Mouse (Mus musculus): ENCODE results near the gene Npr2. TPM values are rescaled to one million over a fixed set of nuclear protein-coding genes. Genes with fewer than 3 reads are reported as not detected.
A peak's percentile ranks its signal among the peaks of the same experiment; 100 is the strongest.

Gene Npr2
- total and polyA plus RNA-seq, 3 experiments, result 35.9 to 57.0 (median 43.4) TPM

- peaks cover 8% of the 10 kb centered on the region; the same call in 1 of the 2 replicates for H3K4me1 ChIP-seq (ENCODE audit: control insufficient read depth, insufficient read depth, low read length)
- peak in 1 of 2 experiments; percentile 14 for DNase-seq
- peaks cover 5% of the 10 kb centered on the region; the same call in 1 of the 2 replicates for H3K79me2 ChIP-seq (replicated peaks; ENCODE audit: control insufficient read depth, insufficient read depth, low read length)
- no peaks in the 10 kb centered on the region for H3K36me3 ChIP-seq (ENCODE audit: control insufficient read depth, insufficient read depth, low read length)
- H3K27ac ChIP-seq, result no peak overlapping the region
- no peak overlapping the region for H3K9ac ChIP-seq (ENCODE audit: low read depth, low read length)
- intact Hi-C loops (cut with DNase I), result loop anchor here (10.0 kb wide), 1 partner anchor 228 kb away; no protein-coding TSS in a partner anchor
- WGBS, result 86% methylated on average over 6 of the region's 6 CpGs
- TF ChIP-seq EP300 (IDR thresholded peaks at IDR 0.05; ENCODE audit: insufficient read depth, low read depth, low read length) (no peak), CTCF (IDR thresholded peaks at IDR 0.05) (no peak), POLR2A (IDR thresholded peaks at IDR 0.05; ENCODE audit: insufficient read depth, low read depth, low read length) (no peak)
- H3K27me3 ChIP-seq (ENCODE audit: control insufficient read depth, insufficient read depth, low read length), result no peaks in the 10 kb centered on the region
- no peak overlapping the region for H3K4me3 ChIP-seq
Measured at GRCm38 (mm10) chr4:43636751-43637150, 5.0 kb downstream of the Npr2 start.

- no peaks in the 10 kb centered on the region for H3K36me3 ChIP-seq (ENCODE audit: control insufficient read depth, insufficient read depth, low read length)
- TF ChIP-seq EP300 (IDR thresholded peaks at IDR 0.05; ENCODE audit: insufficient read depth, low read depth, low read length) (no peak), CTCF (IDR thresholded peaks at IDR 0.05) (no peak), POLR2A (IDR thresholded peaks at IDR 0.05; ENCODE audit: insufficient read depth, low read depth, low read length) (no peak)
- H3K27ac ChIP-seq, result no peak overlapping the region
- intact Hi-C loops (cut with DNase I), result no loop called here
- WGBS, result 74% methylated on average over 9 of the region's 9 CpGs
- H3K4me3 ChIP-seq, result no peak overlapping the region
- no peaks in the 10 kb centered on the region; the same call in 1 of the 2 replicates for H3K79me2 ChIP-seq (replicated peaks; ENCODE audit: control insufficient read depth, insufficient read depth, low read length)
- no peaks in the 10 kb centered on the region for H3K27me3 ChIP-seq (ENCODE audit: control insufficient read depth, insufficient read depth, low read length)
- no peaks in the 10 kb centered on the region for H3K4me1 ChIP-seq (ENCODE audit: control insufficient read depth, insufficient read depth, low read length)
- H3K9ac ChIP-seq (ENCODE audit: low read depth, low read length), result no peak overlapping the region
- DNase-seq, result no peak
Measured at GRCm38 (mm10) chr4:43640076-43640475, 8.3 kb downstream of the Npr2 start.

- Histone ChIP-seq H3K27ac (no peak overlapping the region), H3K4me3 (no peak overlapping the region), H3K36me3 (ENCODE audit: control insufficient read depth, insufficient read depth, low read length) (no peaks in the 10 kb centered on the region), H3K27me3 (ENCODE audit: control insufficient read depth, insufficient read depth, low read length) (no peaks in the 10 kb centered on the region), H3K79me2 (replicated peaks; ENCODE audit: control insufficient read depth, insufficient read depth, low read length) (no peaks in the 10 kb centered on the region; the same call in 1 of the 2 replicates), H3K9ac (ENCODE audit: low read depth, low read length) (no peak overlapping the region), H3K4me1 (ENCODE audit: control insufficient read depth, insufficient read depth, low read length) (no peaks in the 10 kb centered on the region)
- 94% methylated on average over 6 of the region's 6 CpGs for WGBS
- intact Hi-C loops (cut with DNase I), result no loop called here
- TF ChIP-seq CTCF (IDR thresholded peaks at IDR 0.05), result no peak
- no peak for TF ChIP-seq EP300 (IDR thresholded peaks at IDR 0.05; ENCODE audit: insufficient read depth, low read depth, low read length)
- TF ChIP-seq POLR2A (IDR thresholded peaks at IDR 0.05; ENCODE audit: insufficient read depth, low read depth, low read length), result no peak
- peak in 1 of 2 experiments; percentile 7 for DNase-seq
Measured at GRCm38 (mm10) chr4:43640491-43640890, 8.8 kb downstream of the Npr2 start.

DNA sequence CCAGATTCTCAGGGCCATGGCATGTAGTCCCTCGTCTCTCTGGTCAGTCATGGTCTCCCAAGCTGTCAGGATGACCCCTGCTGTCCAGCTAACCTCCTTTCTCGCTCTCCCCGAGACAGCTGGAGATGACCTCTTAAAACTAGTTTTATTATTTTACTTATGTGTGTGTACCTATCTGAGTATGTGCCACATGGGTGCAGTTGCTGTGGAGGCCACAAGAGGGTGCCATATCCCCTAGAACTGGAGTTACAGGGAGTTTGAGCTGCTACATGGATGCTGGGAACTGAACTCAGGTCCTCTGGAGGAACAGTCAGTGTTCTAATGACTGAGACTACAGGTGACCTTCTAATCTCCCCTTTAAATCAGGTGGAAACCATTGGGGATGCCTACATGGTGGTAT is 18.0 kb downstream of the Npr2 start:
- no peaks in the 10 kb centered on the region for H3K36me3 ChIP-seq (ENCODE audit: control insufficient read depth, insufficient read depth, low read length)
- WGBS, result 96% methylated on average over 3 of the region's 3 CpGs

GRCm38 (mm10) chr4:43652726-43653125 is 21.0 kb downstream of the Npr2 start:
- Histone ChIP-seq H3K27me3 (ENCODE audit: control insufficient read depth, insufficient read depth, low read length) (no peaks in the 10 kb centered on the region), H3K9ac (ENCODE audit: low read depth, low read length) (no peak overlapping the region), H3K27ac (no peak overlapping the region), H3K36me3 (ENCODE audit: control insufficient read depth, insufficient read depth, low read length) (no peaks in the 10 kb centered on the region), H3K4me1 (ENCODE audit: control insufficient read depth, insufficient read depth, low read length) (no peaks in the 10 kb centered on the region), H3K79me2 (replicated peaks; ENCODE audit: control insufficient read depth, insufficient read depth, low read length) (no peaks in the 10 kb centered on the region), H3K4me3 (no peak overlapping the region)
- WGBS, result 79% methylated on average over 4 of the region's 4 CpGs
- no peak for TF ChIP-seq EP300 (IDR thresholded peaks at IDR 0.05; ENCODE audit: insufficient read depth, low read depth, low read length)
- no peak for TF ChIP-seq CTCF (IDR thresholded peaks at IDR 0.05)
- no peak for DNase-seq
- intact Hi-C loops (cut with DNase I), result no loop called here

More for the DNA sequence above, 18.0 kb downstream of the Npr2 start:
- intact Hi-C loops (cut with DNase I), result no loop called here
- Histone ChIP-seq H3K79me2 (replicated peaks; ENCODE audit: control insufficient read depth, insufficient read depth, low read length) (no peaks in the 10 kb centered on the region), H3K4me3 (no peak overlapping the region), H3K27ac (no peak overlapping the region), H3K27me3 (ENCODE audit: control insufficient read depth, insufficient read depth, low read length) (no peaks in the 10 kb centered on the region), H3K4me1 (ENCODE audit: control insufficient read depth, insufficient read depth, low read length) (no peaks in the 10 kb centered on the region), H3K9ac (ENCODE audit: low read depth, low read length) (no peak overlapping the region)
- DNase-seq, result no peak
- TF ChIP-seq EP300 (IDR thresholded peaks at IDR 0.05; ENCODE audit: insufficient read depth, low read depth, low read length) (no peak), CTCF (IDR thresholded peaks at IDR 0.05) (peak; percentile 41)

DNA sequence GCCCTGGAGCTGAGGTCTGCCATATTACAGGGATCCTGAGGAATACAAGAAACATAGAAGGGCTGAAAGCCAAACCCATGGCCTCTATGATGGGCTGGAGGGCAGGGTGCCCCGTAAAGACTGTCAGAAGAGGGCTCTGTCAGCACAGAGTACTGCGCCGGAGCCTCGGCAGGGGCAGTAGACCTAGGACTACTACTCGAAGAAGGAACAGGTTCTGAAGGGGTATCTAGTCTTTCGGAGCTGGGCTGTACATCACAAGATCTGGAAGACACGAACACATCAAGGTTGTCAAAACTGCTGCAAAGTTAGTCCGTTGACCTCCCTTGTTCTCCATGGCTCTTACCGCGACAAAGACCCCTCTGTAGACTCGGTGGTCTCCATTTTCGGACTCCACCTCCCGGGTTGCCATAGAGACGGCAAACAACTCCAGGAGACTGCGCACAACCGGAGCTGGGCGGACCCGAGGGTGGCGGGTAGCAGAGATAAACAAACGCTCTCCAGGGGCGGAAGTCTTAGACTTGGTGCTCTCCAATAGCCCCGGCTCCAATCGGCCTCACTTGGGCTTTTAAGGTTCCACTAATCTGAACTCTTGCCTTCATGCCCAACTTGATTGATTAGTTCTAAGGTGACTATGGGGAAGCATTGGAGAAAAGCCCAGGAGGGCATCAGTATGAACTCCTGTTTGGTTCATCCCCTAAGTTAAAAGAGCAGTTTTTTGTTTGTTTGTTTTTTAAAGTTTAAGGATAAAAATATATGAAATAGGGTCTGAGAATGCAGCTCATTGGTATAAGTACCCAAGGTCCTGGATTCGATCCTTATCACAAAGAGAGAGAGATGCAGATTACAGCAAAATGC is 21.7 kb downstream of the Npr2 start, which contains the start of gene Spag8:
TSS of gene Spag8 (minus strand) at position 434 of the 855 bp plus-strand sequence.
- Histone ChIP-seq H3K9ac (ENCODE audit: low read depth, low read length) (no peak within 1 kb of the TSS), H3K4me3 (no peak within 1 kb of the TSS), H3K79me2 (replicated peaks; ENCODE audit: control insufficient read depth, insufficient read depth, low read length) (no peaks in the 10 kb centered on the region), H3K4me1 (ENCODE audit: control insufficient read depth, insufficient read depth, low read length) (no peaks in the 10 kb centered on the region), H3K36me3 (ENCODE audit: control insufficient read depth, insufficient read depth, low read length) (no peaks in the 10 kb centered on the region), H3K27me3 (ENCODE audit: control insufficient read depth, insufficient read depth, low read length) (no peaks in the 10 kb centered on the region), H3K27ac (no peak within 1 kb of the TSS)
- TF ChIP-seq EP300 (IDR thresholded peaks at IDR 0.05; ENCODE audit: insufficient read depth, low read depth, low read length) (no peak), CTCF (IDR thresholded peaks at IDR 0.05) (no peak), POLR2A (IDR thresholded peaks at IDR 0.05; ENCODE audit: insufficient read depth, low read depth, low read length) (no peak)
- 24% methylated on average over 24 of the region's 24 CpGs for WGBS
- intact Hi-C loops (cut with DNase I), result no loop called here
- peak; percentile 42 to 43 for DNase-seq
